Mouse (Mus musculus) cerebellum, adult 8-10 months (tissue): ENCODE measurements around the gene Mrps23.
A peak's percentile ranks its signal among the peaks of the same experiment; 100 is the strongest.

ENCODE experiments used
- DNase-seq: peaks from one replicate; pipeline ENCODE4 v3.0.0; 2022

Mrps23 gene

DNA sequence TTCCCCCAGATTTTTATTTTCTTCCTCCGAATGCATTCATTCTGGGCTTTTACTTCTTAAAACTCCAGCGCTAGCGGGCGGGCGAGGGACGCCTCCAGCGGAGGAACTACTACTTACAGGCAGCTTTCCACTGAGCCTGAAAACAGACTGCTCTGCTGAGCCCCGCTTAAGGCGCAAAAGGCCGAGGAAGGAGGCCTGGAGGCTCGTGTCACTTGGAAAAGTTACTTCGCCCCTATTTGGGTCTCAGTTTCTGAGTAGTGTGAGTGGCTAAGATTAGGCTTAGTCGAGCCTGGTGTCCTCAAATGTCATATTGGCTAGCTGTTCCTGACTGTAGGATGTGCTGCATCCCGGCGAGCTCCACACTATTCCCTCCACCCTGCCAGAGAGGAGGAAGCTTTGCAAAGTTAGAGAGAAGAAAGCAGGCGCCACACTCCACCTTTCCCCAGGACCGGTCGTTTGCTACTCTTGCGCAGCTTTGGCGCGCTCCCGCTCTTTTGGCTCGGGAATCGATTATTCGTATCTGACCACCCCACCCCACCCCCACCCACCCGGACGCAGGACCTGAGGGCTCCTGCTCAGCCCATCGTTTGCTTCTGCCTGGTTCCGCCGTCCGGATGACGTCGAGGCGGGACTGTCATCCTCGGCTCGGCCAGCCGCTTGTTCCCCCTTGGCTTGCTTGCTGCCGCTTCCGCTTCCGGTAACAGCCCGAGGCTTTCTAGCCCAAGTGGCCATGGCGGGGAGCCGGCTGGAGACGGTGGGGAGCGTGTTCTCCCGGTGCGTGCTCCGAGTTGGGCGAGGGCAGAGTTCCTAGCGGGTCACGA lies at the start of gene Mrps23:
Gene Mrps23, plus strand, starts transcription at position 677 of the 821 bp plus-strand sequence.
- peak; percentile 85 for DNase-seq

DNA sequence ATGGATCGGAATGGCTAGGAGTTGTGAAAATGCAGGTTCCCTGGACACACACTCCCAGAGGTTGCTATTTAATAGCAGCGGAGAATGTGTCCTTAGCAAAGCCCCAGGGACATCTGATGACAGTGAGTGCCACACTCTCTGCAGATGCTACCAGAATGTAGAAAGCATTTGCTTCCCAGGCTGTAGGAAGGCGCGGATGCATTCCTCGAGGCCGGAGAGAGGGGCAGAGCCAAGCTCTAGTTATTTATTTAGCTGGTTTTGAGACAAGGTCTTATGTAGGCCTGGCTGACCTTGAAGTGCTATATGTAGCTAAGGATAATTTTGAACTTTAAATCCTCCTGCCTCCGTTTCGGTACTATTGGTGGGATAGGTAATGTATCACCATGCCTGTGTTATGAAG lies 49.7 kb upstream of the Mrps23 start:
- DNase-seq = no peak

- no peak for DNase-seq
Observed at GRCm38 (mm10) chr11:88155451-88155850, 48.7 kb upstream of the Mrps23 start.

DNA sequence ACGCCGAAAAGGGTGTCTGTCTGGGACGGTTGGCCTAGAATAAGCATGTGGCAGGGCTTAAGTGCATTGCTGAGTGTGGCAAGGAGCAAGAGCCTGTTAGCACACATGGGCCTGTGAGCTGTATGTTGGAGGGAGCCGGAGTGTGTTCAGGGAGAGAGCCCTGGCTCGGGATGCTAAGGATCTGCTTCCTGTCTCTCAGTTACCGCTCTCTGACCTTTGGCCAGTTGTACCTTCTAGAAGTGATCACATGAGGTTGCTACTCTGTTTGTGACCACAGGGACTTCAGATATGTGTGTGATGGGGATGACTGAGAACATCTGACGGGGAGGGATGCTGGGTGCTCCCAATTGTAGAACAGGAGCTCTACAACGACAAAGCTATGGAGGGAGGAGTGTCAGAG lies 48.2 kb upstream of the Mrps23 start:
- no peak for DNase-seq

GRCm38 (mm10) chr11:88156403-88156802 lies 47.8 kb upstream of the Mrps23 start:
- DNase-seq = no peak

DNA sequence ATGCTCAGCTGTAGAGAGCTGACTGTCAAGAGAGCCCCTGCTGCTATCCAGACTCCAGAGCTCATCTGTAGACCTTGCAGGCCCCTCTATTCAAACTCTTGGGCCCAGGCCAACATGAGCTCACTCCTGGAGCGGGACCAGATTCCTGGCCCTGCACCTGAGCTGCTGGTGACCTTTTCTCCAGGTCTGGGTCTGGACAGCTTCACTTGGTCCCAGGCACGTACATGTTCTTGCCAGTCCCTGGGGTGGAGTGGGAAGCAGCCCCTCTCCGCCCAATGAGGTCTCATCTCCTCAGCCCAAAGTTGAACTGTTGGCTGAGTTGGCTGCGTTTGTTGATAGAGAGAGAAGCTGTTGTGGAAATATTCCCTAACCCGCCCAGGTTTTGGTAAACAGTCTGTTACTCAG lies 45.3 kb upstream of the Mrps23 start:
- peak; percentile 68 for DNase-seq

DNA sequence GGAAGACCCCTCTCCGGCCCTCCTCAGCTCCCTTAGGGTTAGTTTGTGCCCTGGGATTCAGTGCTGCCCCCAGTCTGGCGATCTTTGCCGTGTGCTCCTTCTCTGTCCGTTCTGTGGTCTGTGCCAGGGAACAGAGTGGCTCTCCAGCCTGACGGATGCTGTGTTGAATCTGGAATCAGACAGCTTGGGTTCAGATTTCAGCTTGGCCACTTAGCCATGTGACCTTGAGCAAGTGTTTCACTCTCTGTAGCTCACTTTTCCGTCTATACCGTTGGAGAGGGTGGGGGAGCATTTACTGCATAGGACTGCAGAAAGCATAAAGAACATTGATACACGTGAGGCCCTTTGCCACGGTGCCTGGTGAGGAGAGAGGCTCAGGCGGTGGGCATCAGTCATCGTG lies 44.8 kb upstream of the Mrps23 start:
- DNase-seq = no peak

DNA sequence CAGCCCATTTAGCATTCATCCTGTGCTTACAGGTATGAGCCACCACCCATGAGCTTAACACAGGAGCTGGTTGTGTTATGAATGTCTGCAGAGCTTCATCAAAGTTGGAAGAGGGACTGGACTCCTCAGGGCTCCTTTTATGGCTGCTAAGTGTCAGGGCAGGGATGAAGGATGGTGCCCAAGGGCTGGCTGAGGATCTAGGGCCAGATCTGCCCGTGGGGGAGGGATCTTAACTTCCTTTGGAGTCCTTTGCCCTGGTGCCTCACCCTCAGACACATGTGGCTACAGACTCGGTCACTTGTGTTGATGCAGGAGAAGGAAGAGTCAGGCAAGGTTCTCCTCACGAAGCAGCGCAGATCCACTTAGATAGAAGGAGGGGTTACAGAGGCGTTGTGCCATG lies 43.9 kb upstream of the Mrps23 start:
- no peak for DNase-seq

DNA sequence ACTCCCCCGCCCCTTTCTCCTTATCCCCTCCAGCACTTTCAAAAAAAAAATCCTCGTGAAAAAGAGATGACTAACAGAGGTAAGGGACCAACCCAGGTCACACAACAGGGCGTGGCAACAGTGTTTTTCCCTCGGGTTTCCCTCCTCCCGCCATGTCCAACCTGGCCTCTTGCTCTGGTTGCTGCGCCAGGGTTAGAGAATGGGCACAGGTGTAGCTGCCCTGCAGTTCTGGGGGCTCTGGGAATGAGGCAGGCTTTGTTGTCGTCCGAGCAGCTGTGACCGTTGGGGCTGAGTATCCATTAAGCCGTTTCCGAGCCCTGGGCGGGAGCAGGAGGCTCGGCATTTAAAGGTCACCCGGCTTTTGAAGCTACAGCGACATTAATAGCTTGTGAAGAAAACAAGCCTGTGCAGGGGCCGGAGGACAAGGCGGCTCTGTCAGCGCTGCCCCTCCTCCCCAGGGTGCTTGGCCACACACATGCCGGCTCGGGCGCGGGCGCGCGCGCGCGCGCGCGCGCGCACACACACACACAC lies 43.1 kb upstream of the Mrps23 start:
- DNase-seq = peak; percentile 73

DNA sequence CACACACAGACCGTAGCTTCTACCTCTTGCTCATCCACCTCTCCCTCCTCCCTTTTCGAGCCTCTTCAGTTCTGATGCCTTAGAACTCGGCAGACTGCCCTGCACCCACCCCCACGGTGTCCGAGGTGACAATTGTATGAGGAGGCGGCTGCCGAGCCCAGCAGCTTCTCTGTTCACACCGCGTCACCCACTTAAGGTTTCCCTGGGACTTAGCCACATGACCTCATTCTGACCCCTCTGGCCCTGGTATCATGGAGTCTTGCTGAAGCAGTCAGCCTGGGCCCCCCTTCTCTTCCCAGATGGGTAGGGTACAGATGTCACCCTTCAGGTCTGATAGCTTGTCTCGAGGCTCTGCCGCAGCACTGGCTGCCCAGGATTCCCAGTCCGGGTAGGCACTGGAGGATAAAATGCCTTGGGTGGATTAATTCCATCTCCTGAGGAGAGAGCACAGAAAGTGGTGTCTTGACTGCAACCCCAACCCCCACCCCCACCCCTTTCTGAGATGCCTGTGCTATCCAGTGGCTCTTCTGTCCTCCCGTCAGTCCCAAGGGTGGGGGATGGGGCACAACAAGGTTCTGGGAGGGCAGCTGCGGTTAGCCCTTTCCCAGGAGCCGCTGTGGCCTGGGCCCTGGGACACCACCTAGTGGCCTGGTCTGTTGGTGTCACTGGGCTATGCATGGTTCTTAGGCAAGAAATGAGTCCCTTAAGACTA lies 42.4 kb upstream of the Mrps23 start:
- peak; percentile 94 for DNase-seq

DNA sequence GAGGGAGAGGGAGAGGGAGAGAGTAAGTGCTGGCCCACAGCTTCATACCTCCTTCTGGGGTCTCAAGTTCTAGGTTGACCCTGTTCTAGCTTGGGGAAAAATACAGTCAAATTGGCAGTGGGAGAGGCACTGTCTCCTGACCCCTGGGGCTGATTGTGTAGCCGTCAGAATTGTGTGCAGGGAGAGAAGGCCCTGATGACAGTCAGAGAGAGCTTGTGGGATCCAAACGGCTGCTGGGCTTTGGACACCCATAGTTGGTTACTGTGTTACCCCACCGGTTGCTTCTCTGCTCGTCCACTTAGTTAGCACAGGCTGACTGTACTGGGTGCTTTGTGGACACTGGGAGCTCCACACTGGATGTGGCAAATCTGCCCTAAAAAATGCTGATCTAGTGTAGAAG lies 41.4 kb upstream of the Mrps23 start:
- DNase-seq = no peak

DNA sequence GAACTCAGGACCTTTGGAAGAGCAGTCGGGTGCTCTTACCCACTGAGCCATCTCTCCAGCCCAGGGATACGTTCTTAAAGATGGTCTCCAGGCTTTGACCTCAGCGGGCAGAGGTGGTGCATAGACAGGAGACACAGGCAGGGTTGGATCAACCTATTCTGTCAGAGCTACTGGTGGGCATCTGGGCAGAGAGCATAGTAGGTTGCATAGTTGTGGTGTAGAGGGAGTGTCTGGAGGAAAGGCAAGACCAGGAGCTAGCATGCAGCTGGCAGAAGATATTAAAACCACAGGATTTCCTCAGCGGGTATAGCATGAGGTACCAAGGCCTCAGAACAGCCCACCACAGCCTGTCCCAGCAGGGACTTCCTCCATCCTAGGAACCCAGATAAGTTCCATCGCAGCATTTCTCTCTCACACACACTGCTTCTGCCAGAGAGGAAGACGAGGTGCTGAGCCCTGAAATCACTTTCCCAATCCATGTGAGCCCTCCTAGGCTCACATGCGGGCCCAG lies 39.9 kb upstream of the Mrps23 start:
- DNase-seq = no peak

DNA sequence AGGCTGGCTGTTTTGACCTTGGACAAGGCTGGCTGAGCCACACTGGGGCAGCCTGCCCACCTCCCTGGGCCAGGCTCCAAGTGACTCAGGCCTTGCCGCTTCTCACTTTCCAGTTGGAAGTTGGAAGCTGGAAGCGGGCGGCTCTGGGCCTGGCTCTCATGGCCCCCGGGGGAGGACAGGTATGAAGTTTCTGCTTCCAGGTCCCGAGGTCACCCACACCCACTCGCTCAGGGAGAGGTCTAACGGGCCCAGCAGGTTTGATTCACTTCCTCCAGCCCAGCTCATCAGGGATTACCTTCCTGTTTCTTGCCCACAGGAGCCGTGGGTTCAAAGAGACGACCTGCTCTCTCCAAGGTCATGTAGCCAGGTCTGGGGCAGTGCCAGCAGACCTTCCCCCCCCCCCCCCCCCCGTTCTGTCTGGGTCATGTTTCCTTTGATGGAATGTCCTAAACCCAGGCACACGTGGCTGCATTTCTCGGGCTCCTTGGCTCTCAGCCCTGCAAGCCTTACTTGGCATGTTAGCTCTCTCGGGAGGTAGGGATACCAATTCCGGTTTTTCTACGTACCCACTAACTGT lies 39.3 kb upstream of the Mrps23 start:
- peak; percentile 67 for DNase-seq

GRCm38 (mm10) chr11:88165683-88166364 lies 38.4 kb upstream of the Mrps23 start:
- DNase-seq = no peak

- no peak for DNase-seq
Observed at GRCm38 (mm10) chr11:88166471-88166870, 37.7 kb upstream of the Mrps23 start.

DNA sequence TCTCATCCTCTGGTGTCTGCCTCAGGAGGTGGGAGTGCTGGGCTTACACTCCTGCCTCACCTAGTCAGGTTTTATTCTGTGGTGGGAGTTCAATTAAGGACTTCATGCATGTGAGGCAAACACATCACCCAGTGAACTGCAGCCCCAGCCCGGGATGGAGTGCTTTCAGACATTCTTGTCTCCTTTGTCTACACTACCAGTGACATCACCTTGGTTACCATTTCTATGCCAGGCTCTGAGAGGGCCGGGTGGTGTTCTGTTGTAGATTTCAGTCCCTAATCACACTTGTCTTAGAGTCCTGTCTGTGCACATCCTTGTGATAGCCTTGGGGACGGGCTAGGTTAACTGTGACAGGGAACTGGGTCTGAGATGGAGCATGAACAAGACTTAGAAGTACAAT lies 35.6 kb upstream of the Mrps23 start:
- no peak for DNase-seq

DNA sequence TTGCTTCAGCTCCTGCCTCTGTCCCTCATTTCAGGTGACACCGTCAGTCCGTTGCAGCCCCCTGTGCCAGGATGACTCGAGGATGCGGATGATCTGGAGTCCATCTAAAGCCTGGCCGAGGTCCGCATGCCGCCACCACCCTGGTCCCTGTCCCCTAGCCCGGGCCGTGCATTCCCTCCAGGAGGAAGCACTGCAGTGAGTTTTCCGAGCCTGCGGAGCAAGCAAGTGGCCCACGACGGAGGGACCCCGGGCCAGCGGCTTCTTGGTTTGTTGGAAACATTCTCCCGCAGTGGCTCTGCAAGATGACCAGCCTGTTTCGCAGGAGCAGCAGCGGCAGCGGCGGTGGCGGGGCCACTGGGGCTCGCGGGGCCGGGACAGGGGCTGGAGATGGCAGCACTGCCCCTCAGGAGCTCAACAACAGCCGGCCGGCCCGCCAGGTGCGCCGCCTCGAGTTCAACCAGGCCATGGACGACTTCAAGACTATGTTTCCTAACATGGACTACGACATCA lies 34.6 kb upstream of the Mrps23 start:
- no peak for DNase-seq

GRCm38 (mm10) chr11:88170606-88171005 lies 33.6 kb upstream of the Mrps23 start:
- DNase-seq = no peak

DNA sequence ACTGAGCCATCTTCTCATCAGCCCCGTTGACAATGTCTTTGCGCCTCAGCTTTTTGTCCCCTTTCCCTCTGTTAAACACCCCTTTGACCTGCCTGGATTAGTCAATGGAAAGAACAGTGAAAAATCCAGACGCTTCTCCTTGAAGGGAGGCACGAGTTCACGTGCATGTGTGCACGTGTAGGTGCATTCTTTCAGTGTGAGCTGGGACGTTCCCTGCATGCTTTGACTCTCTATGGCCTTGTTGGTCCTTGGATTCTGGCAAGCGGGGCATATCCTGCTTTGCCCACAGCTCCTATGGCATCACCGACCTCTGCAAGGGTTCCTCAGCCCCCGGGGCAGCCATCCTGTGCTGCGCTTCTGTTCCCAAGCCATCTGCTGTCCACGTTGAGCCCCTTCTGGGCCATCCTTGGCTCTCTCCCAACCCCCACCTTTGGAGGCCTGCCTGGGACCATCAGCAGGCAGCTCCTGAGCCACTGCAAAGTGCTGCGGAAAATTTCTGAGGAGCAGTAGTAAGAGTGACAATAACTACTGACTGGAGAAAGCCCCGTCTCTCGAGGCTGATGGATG lies 32.2 kb upstream of the Mrps23 start:
- DNase-seq = no peak

DNA sequence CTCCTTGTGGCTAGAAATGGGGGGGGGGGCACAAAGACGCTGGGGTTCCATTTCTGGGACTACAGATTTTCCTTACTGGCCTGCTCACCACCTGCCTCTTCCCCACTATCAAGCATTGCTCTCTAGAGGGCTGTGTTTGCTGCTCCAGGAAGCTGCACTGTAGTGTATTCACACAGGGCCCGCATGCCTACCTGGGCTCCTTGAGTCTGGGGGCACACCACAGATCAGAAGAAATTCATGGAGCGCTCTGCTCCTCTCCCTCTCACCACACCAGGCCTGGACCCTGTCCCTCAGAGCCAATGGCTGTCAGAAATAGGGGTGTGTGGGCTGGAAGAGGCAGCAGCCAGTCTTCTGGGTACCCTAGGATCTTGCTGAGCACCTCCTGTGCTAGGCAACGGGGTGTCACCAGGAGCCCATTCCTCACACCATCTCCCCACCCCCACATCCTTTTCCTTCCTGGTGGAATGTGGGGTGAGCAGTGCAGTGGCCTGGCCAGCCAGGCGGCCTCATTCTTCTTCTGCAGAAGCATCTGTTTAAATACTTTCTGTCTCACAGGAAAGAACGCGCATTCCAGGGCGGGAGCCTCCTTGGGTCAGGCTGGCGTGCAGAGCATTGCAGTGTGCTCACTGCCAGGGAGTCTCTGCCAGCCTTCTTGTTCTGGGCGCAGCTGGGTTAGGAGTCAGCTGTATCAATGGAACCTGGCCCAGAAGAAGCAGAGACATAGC lies 31.4 kb upstream of the Mrps23 start:
- DNase-seq = no peak

DNA sequence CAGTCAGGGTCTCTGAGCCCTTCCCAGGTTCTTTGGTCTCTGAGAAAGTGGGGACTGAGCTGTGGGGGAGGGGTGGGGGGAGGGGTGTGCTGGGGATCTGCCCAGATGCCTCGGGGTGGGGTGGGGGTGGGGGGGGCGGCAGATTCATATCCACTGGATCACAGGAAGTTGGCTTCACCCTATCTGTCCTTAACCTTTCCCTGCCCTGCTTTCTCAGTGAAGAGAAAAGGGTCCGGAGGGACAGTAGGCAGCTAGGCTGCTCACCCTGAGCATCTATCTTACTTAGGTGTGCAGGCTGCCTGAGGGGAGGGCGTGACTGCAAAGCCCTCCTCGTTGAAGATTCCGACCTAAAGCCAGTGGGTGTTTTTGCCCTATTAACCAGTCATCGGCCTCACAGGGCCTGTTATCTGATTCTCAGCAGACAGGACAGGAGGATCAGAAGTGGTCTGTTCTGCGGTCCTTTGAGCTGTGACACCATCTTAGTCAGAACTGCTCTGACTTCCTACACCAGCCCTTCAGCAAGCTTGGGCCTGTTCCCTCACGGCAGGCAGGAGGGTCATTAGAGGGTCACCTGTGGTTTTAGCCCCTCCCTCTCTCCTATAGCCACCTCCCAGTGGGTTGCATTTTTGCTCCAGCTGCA lies 30.7 kb upstream of the Mrps23 start:
- no peak for DNase-seq
